Mouse (Mus musculus) E14TG2a.4 (cell line): ENCODE measurements around the gene Gm45521.

ENCODE experiments used
- CTCF ChIP-seq: conservative IDR thresholded peaks from 2 replicates; pipeline ENCODE4 v1.5.1; 2014; ENCODE audit warnings: low read length
- NANOG ChIP-seq: IDR thresholded peaks from 2 replicates; pipeline ENCODE4 v1.6.1; 2014; ENCODE audit warnings: borderline replicate concordance, low read length, mixed read lengths
- POU5F1 ChIP-seq: IDR thresholded peaks from 2 replicates; pipeline ENCODE4 v1.6.1; 2014; ENCODE audit warnings: low read length, borderline replicate concordance

DNA sequence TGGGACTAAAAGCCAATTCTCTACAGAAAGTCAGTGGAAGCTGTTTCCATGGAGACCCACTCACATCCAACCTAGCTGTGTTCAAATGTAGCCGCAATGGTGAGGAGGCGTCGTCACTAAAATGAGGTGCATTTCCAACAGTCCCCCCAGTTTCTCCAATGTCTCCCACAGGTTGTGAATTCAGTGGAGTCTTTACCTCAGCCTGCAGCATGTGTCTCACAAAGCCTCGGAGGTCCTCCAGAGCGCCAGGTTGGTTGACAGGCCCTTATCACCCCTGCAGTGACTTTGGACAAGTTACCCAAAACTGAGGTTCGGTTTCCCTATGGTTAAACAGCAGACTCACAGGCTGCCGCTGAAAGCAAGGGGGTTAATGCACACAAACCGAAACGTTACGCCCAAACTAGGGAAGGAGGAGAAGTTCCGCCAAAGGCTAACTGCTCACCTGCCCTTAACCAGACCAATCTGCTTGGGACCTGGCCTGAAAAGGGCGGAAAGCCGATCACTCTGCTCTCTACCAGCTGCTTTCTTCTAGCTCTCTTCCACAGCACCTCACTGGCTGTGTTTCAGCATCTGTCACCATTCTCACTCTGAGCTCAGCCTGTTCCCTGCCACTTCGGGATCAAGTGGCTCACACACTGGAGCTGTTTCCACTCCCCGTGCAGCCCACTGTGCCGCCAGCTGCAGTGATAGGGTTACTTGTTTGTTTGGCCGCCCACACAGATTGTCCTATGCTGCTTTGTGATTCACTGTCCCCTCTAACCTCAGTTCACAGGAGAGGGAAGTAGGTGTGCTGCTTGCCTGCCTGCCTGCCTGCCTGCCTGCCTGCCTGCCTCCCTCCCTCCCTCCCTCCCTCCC lies 44.0 kb downstream of the Gm45521 start:
- TF ChIP-seq CTCF (no peak), POU5F1 (no peak), NANOG (no peak)
